Mouse (Mus musculus): ENCODE results near the gene Nap1l1. TPM values are rescaled to one million over a fixed set of nuclear protein-coding genes. Genes with fewer than 3 reads are reported as not detected.

The Nap1l1 gene
- polyA plus RNA-seq, 1 experiment = 18.8 TPM

GRCm38 (mm10) chr10:111521636-111522035 lies 48.6 kb downstream of the Nap1l1 start:
- H3K4me3 ChIP-seq (ENCODE audit: insufficient read depth, low read depth, low read length) = no peak overlapping the region
- no peaks in the 10 kb centered on the region for H3K36me3 ChIP-seq (ENCODE audit: control insufficient read depth, insufficient read depth, low read length)
- H3K4me1 ChIP-seq (ENCODE audit: control insufficient read depth, insufficient read depth, low read length) = no peaks in the 10 kb centered on the region
- no peak for DNase-seq
- WGBS = 65% methylated on average over 4 of the region's 4 CpGs
- TF ChIP-seq CTCF (conservative IDR thresholded peaks at IDR 0.05; ENCODE audit: insufficient read depth, insufficient read length, low read depth, low read length) = no peak
- TF ChIP-seq POLR2A (IDR thresholded peaks at IDR 0.05; ENCODE audit: low read depth, low read length) = no peak
- no peaks in the 10 kb centered on the region for H3K27me3 ChIP-seq (replicated peaks; ENCODE audit: control insufficient read depth, insufficient read depth, low read length)
- H3K27ac ChIP-seq (ENCODE audit: insufficient read depth, low read depth, low read length) = no peak overlapping the region

GRCm38 (mm10) chr10:111522230-111522629 lies 49.2 kb downstream of the Nap1l1 start:
- Histone ChIP-seq H3K27me3 (replicated peaks; ENCODE audit: control insufficient read depth, insufficient read depth, low read length) (no peaks in the 10 kb centered on the region), H3K4me3 (ENCODE audit: insufficient read depth, low read depth, low read length) (no peak overlapping the region), H3K36me3 (ENCODE audit: control insufficient read depth, insufficient read depth, low read length) (no peaks in the 10 kb centered on the region), H3K4me1 (ENCODE audit: control insufficient read depth, insufficient read depth, low read length) (no peaks in the 10 kb centered on the region), H3K27ac (ENCODE audit: insufficient read depth, low read depth, low read length) (no peak overlapping the region)
- TF ChIP-seq CTCF (conservative IDR thresholded peaks at IDR 0.05; ENCODE audit: insufficient read depth, insufficient read length, low read depth, low read length) (no peak), POLR2A (IDR thresholded peaks at IDR 0.05; ENCODE audit: low read depth, low read length) (no peak)
- 80% methylated on average over 4 of the region's 4 CpGs for WGBS
- no peak for DNase-seq

GRCm38 (mm10) chr10:111523894-111524293 lies 50.9 kb downstream of the Nap1l1 start:
- no peak for TF ChIP-seq POLR2A (IDR thresholded peaks at IDR 0.05; ENCODE audit: low read depth, low read length)
- no peak for TF ChIP-seq CTCF (conservative IDR thresholded peaks at IDR 0.05; ENCODE audit: insufficient read depth, insufficient read length, low read depth, low read length)
- H3K4me1 ChIP-seq (ENCODE audit: control insufficient read depth, insufficient read depth, low read length) = no peaks in the 10 kb centered on the region
- WGBS = 92% methylated on average over 12 of the region's 12 CpGs

GRCm38 (mm10) chr10:111527057-111527456 lies 54.0 kb downstream of the Nap1l1 start:
- Histone ChIP-seq H3K27ac (ENCODE audit: insufficient read depth, low read depth, low read length) (no peak overlapping the region), H3K36me3 (ENCODE audit: control insufficient read depth, insufficient read depth, low read length) (no peaks in the 10 kb centered on the region), H3K27me3 (replicated peaks; ENCODE audit: control insufficient read depth, insufficient read depth, low read length) (no peaks in the 10 kb centered on the region), H3K4me3 (ENCODE audit: insufficient read depth, low read depth, low read length) (no peak overlapping the region), H3K4me1 (ENCODE audit: control insufficient read depth, insufficient read depth, low read length) (no peaks in the 10 kb centered on the region)
- WGBS = 73% methylated on average over 5 of the region's 5 CpGs
- no peak for DNase-seq
- TF ChIP-seq CTCF (conservative IDR thresholded peaks at IDR 0.05; ENCODE audit: insufficient read depth, insufficient read length, low read depth, low read length) = no peak
- no peak for TF ChIP-seq POLR2A (IDR thresholded peaks at IDR 0.05; ENCODE audit: low read depth, low read length)

More at GRCm38 (mm10) chr10:111523894-111524293, 50.9 kb downstream of the Nap1l1 start:
- Histone ChIP-seq H3K27ac (ENCODE audit: insufficient read depth, low read depth, low read length) (no peak overlapping the region), H3K4me3 (ENCODE audit: insufficient read depth, low read depth, low read length) (no peak overlapping the region), H3K27me3 (replicated peaks; ENCODE audit: control insufficient read depth, insufficient read depth, low read length) (no peaks in the 10 kb centered on the region), H3K36me3 (ENCODE audit: control insufficient read depth, insufficient read depth, low read length) (no peaks in the 10 kb centered on the region)
- DNase-seq = no peak

- Histone ChIP-seq H3K4me1 (ENCODE audit: control insufficient read depth, insufficient read depth, low read length) (no peaks in the 10 kb centered on the region), H3K27ac (ENCODE audit: insufficient read depth, low read depth, low read length) (no peak overlapping the region), H3K36me3 (ENCODE audit: control insufficient read depth, insufficient read depth, low read length) (no peaks in the 10 kb centered on the region), H3K4me3 (ENCODE audit: insufficient read depth, low read depth, low read length) (no peak overlapping the region), H3K27me3 (replicated peaks; ENCODE audit: control insufficient read depth, insufficient read depth, low read length) (no peaks in the 10 kb centered on the region)
- WGBS = 90% methylated on average over 7 of the region's 7 CpGs
- DNase-seq = no peak
- no peak for TF ChIP-seq CTCF (conservative IDR thresholded peaks at IDR 0.05; ENCODE audit: insufficient read depth, insufficient read length, low read depth, low read length)
- TF ChIP-seq POLR2A (IDR thresholded peaks at IDR 0.05; ENCODE audit: low read depth, low read length) = no peak
Measured at GRCm38 (mm10) chr10:111527613-111528012, 54.6 kb downstream of the Nap1l1 start.

GRCm38 (mm10) chr10:111528283-111528682 lies 55.3 kb downstream of the Nap1l1 start:
- DNase-seq = no peak
- TF ChIP-seq CTCF (conservative IDR thresholded peaks at IDR 0.05; ENCODE audit: insufficient read depth, insufficient read length, low read depth, low read length) = no peak

GRCm38 (mm10) chr10:111530398-111530797 lies 57.4 kb downstream of the Nap1l1 start:
- Histone ChIP-seq H3K27me3 (replicated peaks; ENCODE audit: control insufficient read depth, insufficient read depth, low read length) (no peaks in the 10 kb centered on the region), H3K36me3 (ENCODE audit: control insufficient read depth, insufficient read depth, low read length) (no peaks in the 10 kb centered on the region), H3K4me1 (ENCODE audit: control insufficient read depth, insufficient read depth, low read length) (no peaks in the 10 kb centered on the region), H3K4me3 (ENCODE audit: insufficient read depth, low read depth, low read length) (no peak overlapping the region), H3K27ac (ENCODE audit: insufficient read depth, low read depth, low read length) (no peak overlapping the region)
- WGBS = 88% methylated on average over 7 of the region's 7 CpGs
- no peak for TF ChIP-seq POLR2A (IDR thresholded peaks at IDR 0.05; ENCODE audit: low read depth, low read length)
- TF ChIP-seq CTCF (conservative IDR thresholded peaks at IDR 0.05; ENCODE audit: insufficient read depth, insufficient read length, low read depth, low read length) = no peak
- DNase-seq = no peak

More at GRCm38 (mm10) chr10:111528283-111528682, 55.3 kb downstream of the Nap1l1 start:
- no peak overlapping the region for H3K4me3 ChIP-seq (ENCODE audit: insufficient read depth, low read depth, low read length)
- H3K36me3 ChIP-seq (ENCODE audit: control insufficient read depth, insufficient read depth, low read length) = no peaks in the 10 kb centered on the region
- no peak overlapping the region for H3K27ac ChIP-seq (ENCODE audit: insufficient read depth, low read depth, low read length)
- 19% methylated on average over 4 of the region's 4 CpGs for WGBS
- H3K4me1 ChIP-seq (ENCODE audit: control insufficient read depth, insufficient read depth, low read length) = no peaks in the 10 kb centered on the region
- no peaks in the 10 kb centered on the region for H3K27me3 ChIP-seq (replicated peaks; ENCODE audit: control insufficient read depth, insufficient read depth, low read length)
